Mouse (Mus musculus): ENCODE measurements around the gene Nlgn1.

The Nlgn1 gene

DNA sequence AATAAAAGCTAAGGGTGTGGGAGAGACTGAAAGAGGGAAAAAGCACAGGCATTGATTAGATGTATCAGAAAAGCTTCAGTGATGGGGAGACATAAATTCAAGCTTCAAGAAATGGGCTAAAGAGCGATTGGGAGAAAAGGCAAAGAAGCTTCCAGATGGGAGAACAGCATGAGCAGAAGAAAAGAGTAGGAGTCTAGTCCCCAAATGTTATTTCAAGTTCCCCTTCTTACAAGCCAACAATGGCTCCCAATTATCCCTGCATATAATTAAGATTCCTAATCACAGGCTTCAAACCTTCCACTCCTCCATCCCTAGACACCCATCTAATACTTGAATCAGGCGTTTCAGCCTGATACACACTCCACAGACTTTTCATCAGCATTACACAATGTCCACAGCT lies 292.6 kb downstream of the Nlgn1 start:
- no peak for DNase-seq

- DNase-seq: peak; percentile 43
Observed at GRCm38 (mm10) chr3:26026025-26026424, 306.2 kb downstream of the Nlgn1 start.

DNA sequence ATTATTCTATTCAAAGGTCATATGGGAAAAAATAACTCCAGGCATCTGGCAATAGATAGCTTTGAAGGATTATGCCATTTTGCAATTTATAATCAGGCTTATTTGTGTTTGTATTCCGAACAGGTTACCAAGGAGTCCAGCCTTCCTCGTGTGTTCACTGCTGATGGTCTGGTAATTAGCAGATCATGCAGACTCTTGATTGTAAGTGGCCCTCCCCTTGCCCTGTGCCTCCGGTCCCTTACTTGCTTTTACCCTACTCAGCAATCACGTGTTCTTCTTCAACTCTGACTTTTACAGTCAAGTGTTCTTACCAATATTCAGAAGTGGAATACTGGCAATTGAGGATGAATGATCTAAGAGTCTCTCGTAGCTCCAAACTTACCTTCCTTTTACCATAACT lies 309.0 kb downstream of the Nlgn1 start:
- DNase-seq: no peak

DNA sequence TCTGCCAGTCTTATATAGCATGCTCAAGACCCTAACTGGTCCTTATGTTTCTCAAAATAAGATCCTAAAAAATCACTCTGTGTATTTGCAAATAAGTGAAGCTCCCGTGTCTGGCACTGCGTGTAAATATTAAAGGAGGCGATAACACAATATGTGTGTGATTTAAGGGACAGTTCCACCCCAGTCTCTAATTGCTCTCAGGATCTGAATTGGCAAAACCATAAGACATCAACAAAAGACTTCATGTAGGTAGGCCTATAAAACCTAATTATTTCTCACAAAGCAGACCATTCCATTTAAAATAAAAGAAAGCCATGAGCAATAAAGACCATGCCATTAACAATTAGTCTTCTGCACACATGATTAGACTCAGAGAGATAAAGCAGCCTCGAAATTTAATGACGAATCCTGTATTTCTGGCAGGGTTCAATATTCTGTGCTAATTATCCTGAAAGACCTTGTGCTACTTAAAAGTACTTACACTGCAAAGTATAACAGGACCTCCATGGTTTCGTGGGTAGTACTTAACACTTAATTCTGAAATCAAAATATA lies 310.6 kb downstream of the Nlgn1 start:
- DNase-seq: no peak

DNA sequence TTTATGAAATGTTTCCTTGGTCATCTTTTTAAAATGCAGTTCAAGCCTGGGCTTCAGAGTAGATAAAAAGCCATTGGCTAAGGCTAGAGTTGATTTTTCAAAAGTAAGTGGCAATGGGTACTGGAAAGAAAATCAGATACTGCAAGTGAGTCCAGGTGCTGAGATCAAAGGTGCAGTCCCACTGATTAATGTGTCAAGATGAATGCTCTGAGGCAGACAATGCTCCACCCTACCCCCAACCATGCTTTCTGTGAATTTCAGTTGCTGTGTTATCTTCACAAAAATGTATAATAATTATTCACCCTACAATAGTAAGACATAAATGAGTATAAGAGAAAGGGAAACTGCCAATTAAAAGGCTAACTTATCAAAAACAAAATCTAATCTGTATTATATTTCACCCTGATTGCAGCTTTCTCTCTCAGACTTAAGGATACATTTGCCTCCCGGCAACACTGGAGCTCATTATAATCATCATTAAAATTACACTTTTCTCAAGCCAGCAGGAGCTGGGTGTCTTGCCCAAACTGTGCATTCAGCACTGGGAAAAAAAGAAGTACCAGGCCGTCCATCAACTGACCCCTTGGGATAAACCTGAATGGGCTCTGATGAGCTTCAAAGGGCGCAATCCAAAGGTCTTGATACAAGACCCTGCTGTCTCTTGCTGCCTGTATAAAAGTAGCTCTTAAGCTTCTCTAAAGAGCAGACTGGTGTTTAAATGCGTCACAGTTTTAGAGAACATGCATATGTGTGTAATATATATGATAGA lies 320.8 kb downstream of the Nlgn1 start:
- DNase-seq: no peak

- no peak for DNase-seq
Observed at GRCm38 (mm10) chr3:26002863-26003608, 329.2 kb downstream of the Nlgn1 start.

GRCm38 (mm10) chr3:26002367-26002766 lies 329.9 kb downstream of the Nlgn1 start:
- no peak for DNase-seq

GRCm38 (mm10) chr3:25967546-25967945 lies 364.7 kb downstream of the Nlgn1 start:
- no peak for DNase-seq

DNA sequence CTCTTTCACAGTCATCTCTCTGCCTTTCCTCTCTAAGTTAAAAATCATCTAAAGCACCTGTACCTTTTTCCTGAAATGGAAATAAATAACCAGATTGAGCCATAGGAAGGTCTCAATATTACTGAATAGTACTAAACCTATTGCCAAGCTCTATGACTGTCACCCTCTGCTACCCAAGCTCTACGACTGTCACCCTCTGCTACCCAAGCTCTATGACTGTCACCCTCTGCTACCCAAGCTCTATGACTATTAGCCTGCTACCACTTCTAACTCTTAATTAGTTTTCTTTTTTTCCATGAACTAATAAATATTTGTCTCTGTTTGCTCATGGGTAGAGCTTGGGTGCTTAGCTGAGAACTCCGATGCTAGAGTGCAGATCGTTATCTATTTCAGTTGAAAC lies 368.0 kb downstream of the Nlgn1 start:
- DNase-seq: no peak

DNA sequence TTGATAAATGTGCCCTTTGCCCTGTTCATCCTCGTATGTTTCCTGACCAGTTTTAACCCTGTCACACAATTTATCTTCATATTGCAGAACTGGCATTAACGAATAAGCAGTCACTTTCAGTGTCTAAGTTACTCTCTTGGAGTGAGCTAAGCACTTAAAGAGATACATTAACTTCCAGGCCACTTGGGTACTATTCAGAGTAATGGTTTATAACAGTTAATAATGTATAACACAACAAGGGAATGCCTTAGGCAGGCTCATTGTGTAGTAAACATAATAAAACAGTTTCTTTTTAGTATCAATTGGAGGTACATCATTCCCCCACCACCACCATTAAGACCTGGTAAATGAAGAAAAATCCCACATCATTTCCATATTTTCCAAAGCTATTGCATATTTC lies 368.7 kb downstream of the Nlgn1 start:
- no peak for DNase-seq

GRCm38 (mm10) chr3:25916535-25916934 lies 415.7 kb downstream of the Nlgn1 start:
- no peak for DNase-seq

DNA sequence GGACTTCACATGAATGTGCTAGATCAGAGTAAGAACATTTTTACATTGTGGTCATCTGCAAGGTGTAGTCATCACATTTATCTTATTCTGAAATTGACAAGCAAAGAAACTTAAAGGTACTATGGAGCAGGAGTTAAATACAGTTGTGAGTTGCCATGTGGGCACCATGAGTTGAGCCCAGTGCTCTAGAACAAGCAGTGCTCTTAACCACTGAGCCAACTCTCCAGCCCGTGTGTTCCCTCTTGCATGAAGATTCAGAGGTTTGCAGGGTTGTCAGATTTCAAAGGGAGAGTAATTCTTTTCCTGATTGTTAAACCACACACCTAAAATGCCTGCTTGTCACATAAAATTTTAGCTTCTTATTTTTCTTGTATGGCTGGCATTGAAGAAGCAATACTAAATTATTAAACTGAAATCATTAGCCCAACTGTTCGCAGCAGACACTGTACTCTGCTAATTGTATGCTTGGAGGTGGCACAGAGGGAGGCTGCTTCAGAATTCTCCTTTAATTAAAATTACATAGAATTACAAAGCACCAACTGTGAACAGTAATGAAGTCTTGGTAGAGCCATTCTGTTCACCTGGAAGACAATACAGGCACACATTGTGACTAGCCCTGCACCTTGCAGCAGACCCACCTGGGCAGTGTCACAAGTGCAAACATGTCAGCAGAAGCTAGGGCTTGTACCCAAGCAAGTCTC lies 417.7 kb downstream of the Nlgn1 start:
- peak; percentile 54 for DNase-seq

DNA sequence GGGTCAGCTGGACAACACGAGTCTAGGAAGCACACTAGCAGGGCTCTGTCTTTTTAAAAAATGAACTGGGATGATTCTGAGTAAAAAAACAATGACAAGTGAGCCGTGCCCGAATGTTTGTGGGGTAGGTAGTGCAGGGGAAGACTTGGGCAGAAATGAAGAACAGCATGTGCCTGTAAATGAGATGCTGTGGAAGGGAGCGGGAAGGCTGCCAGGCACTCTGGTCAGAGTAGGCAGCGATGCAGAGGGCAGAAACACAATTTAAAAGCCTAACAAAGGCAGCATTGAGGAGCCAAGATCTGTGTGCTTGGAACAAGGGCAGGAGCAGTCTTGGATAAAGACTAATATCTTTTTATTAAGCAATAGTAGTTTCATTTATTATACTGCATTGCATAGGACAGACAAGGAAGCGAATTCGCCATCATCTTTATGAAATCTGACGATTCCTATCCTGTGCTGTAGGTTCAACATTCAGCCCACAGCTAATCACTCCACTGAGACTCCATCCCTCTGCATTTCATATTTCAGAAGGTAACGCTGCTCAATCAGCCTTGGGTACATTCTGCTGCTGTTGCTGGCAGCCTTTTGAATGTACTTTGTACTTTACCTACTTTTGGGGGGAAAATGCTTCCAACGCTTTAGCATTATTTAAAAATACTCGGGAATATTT lies 429.0 kb downstream of the Nlgn1 start:
- peak; percentile 91 for DNase-seq

DNA sequence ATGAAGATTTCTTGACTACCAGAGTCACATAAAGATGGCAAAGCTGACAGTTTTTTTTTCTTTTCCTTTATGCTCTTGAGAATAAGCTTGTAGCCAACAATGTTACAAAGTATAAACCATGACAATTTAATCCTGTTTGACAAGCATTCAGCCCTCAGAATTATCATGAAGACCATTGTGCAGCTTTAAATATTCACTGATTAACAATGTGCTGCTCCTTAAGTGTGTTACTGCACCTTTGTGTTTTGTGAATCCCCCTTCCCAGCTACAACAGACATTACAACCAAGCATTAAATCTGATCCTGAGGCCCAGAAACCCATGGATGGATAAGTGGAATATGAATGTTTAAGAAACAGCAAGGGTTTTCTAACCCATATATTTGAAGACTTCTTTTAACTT lies 434.8 kb downstream of the Nlgn1 start:
- DNase-seq: no peak

GRCm38 (mm10) chr3:25884797-25885196 lies 447.5 kb downstream of the Nlgn1 start:
- DNase-seq: no peak

- peak; percentile 17 for DNase-seq
Observed at GRCm38 (mm10) chr3:25869161-25869560, 463.1 kb downstream of the Nlgn1 start.

DNA sequence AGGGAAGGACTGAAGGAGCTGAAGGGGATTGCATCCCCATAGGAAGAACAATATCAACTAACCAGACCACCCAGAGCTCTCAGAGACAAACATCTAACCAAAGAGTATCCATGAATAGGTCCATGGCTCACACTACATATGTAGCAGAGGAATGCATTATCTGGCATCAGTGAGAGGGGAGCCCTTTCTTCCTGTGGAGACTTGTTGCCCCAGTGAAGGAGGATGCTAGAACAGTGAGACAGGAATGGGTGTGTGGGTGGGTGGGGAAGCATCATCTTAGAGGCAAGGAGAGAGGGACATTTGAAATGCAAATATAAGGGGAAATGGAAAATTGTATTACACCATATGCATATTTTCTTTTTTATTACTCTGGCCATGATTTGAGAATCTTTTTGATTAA lies 473.9 kb downstream of the Nlgn1 start:
- DNase-seq: no peak

DNA sequence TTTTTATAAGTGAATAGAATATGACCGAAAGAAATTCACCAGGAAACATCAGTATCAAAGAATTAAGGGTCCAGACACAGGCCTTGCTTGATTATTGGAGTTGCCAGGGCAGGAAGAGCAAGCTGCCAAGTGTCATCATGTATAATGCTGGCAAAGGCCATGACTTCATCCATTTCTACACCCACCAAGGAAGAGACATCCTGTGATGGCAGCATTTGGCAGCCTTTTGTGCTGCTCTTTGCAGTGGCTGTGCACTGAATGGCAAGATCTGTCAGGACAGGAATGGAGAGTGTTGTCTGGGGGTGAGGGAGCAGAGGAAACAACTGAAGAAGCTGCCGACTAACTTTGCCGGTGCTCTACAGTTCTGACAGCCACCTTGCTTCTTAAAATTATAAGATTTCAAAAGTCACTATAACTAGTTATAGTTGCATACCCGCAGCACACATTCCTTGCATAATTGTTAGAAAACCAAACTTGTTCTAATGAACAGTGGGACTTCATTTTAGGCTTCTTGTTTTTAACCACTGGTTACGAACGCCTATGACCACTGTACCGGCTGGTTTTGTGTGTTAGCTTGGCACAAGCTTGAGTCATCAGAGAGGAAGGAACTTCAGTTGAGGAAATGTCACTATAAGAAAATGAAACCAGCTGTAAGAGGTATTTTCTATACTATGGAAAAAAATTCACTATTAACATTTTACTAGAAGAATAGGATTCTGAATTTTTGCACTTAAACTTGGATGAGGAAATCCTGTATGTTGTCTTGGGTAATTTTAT lies 487.4 kb downstream of the Nlgn1 start:
- DNase-seq: peak; percentile 17

GRCm38 (mm10) chr3:25830237-25830636 lies 502.0 kb downstream of the Nlgn1 start:
- DNase-seq: no peak

GRCm38 (mm10) chr3:25813368-25813767 lies 518.9 kb downstream of the Nlgn1 start:
- no peak for DNase-seq

DNA sequence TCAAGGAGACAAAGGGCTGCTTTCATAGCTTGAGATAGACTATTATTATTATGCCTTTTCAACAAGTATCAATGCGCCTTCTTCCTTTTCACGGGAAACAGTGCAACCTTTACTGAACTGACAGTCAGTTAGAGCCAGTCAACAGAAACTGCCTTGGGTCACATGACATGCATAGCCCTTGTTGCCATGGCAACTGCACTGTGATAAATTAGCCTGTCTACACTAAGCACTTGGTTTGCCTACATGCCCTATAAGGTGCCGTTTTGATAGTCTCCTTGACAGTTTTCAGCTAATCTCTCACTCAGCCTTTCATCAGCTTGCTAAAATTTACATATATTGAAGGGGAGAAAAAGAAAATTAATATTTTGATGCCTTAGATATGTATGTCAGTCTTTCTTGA lies 524.7 kb downstream of the Nlgn1 start:
- no peak for DNase-seq

DNA sequence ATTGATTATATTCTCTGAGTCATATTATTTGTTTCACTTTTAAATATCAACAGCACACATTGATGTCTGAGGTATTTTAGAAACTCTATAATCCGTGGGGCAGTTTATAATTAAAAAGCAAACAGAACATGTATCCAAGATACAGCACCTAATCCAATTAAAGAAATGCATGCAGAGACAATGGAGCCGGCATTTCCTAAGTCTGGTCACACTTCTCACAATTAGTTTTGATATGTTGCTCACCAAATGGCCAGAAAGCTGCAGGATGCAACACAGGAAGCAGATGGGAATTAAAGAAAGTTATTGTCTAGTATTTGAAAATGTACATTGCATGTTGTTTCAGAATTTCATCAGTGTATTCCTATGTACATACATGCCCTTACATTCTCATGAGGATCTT lies 550.6 kb downstream of the Nlgn1 start:
- no peak for DNase-seq
